Mouse (Mus musculus) hindbrain, embryonic 16.5 days (tissue): ENCODE measurements around the gene Ybx3. TPM values are rescaled to one million over a fixed set of nuclear protein-coding genes. Genes with fewer than 3 reads are reported as not detected.

Experiments used
- ATAC-seq: fragments of 200-750 bp; cut with Nextera tagmentation; 2 replicates; pipeline ENCODE4 v1.8.0; 2017; ENCODE audit warnings: moderate TSS enrichment, moderate library complexity
- H3K27ac ChIP-seq: fragments of 300-500 bp; sonication (generic); 2 replicates; pipeline ENCODE4 v1.5.1; 2014; ENCODE audit warnings: low read depth, mild to moderate bottlenecking, control low read depth, low read length, moderate library complexity
- H3K27me3 ChIP-seq: fragments of 300-500 bp; sonication (generic); replicated peaks from 2 replicates; pipeline ENCODE4 v1.6.1; 2014; ENCODE audit warnings: low read length; ENCODE audit not compliant: control insufficient read depth, insufficient read depth
- H3K36me3 ChIP-seq: fragments of 300-500 bp; sonication (generic); 2 replicates; pipeline ENCODE4 v1.6.1; 2014; ENCODE audit warnings: mild to moderate bottlenecking, low read length, moderate library complexity, mixed read lengths; ENCODE audit not compliant: control insufficient read depth, insufficient read depth
- H3K4me1 ChIP-seq: fragments of 300-500 bp; sonication (generic); 2 replicates; pipeline ENCODE4 v1.6.1; 2014; ENCODE audit warnings: low read depth, low read length; ENCODE audit not compliant: control insufficient read depth, insufficient read depth
- H3K4me2 ChIP-seq: fragments of 300-500 bp; sonication (generic); 2 replicates; pipeline ENCODE4 v1.6.1; 2014; ENCODE audit warnings: mild to moderate bottlenecking, low read length, control low read depth, moderate library complexity
- H3K4me3 ChIP-seq: fragments of 300-500 bp; sonication (generic); 2 replicates; pipeline ENCODE4 v1.5.1; 2014; ENCODE audit warnings: mild to moderate bottlenecking, low read length, control low read depth, moderate library complexity
- H3K9ac ChIP-seq: fragments of 300-500 bp; sonication (generic); 2 replicates; pipeline ENCODE4 v1.6.1; 2014; ENCODE audit warnings: low read depth, mild to moderate bottlenecking, control low read depth, low read length, moderate library complexity
- H3K9me3 ChIP-seq: fragments of 300-500 bp; sonication (generic); 2 replicates; pipeline ENCODE4 v1.6.1; 2014; ENCODE audit warnings: mild to moderate bottlenecking, low read length, moderate library complexity; ENCODE audit not compliant: control insufficient read depth
- WGBS: fragments of 180-500 bp; shearing (Covaris S2); extraction: QIAGEN DNeasy Blood & Tissue Kit; methylation state at CpG from one replicate; pipeline ENCODE4 v1.1.7; 2014; 5-methylcytosine and 5-hydroxymethylcytosine counted together
- polyA plus RNA-seq: library from polyadenylated mRNA; unstranded; fragments of >200 nt; fragmentation: Nextera tagmentation; extraction: Ambion mirVana; gene quantifications from 2 replicates; pipeline ENCODE4 v1.2.1, GENCODE M21; 2015

Gene Ybx3
- polyA plus RNA-seq, 1 experiment from 2014 or later, result 23.5 TPM

GRCm38 (mm10) chr6:131354913-131355312 is 33.4 kb downstream of the Ybx3 start:
- no peak for ATAC-seq
- Histone ChIP-seq H3K4me1 (peaks cover 5% of the 10 kb centered on the region; the same call in 1 of the 2 replicates), H3K27me3 (no peaks in the 10 kb centered on the region), H3K36me3 (no peaks in the 10 kb centered on the region), H3K4me2 (no peak overlapping the region), H3K4me3 (no peak overlapping the region), H3K9me3 (no peaks in the 10 kb centered on the region), H3K27ac (no peak overlapping the region), H3K9ac (no peak overlapping the region)
- 77% methylated on average over 4 of the region's 4 CpGs for WGBS

GRCm38 (mm10) chr6:131353352-131353919 is 34.8 kb downstream of the Ybx3 start, which contains the start of gene Styk1:
Styk1 (minus strand) TSS chr6:131353597.
- Histone ChIP-seq H3K9ac (peak within 1 kb of the TSS; percentile 57), H3K27me3 (no peaks in the 10 kb centered on the region), H3K4me1 (peaks cover 5% of the 10 kb centered on the region; the same call in 1 of the 2 replicates), H3K27ac (peak within 1 kb of the TSS; percentile 44; the same call in 1 of the 2 replicates), H3K36me3 (no peaks in the 10 kb centered on the region), H3K4me2 (peak within 1 kb of the TSS; percentile 85), H3K9me3 (no peaks in the 10 kb centered on the region), H3K4me3 (peak within 1 kb of the TSS; percentile 46)
- 2% methylated on average over 16 of the region's 16 CpGs for WGBS
- peak; percentile 97 for ATAC-seq

GRCm38 (mm10) chr6:131347026-131347425 is 41.2 kb downstream of the Ybx3 start:
- Histone ChIP-seq H3K9ac (no peak overlapping the region), H3K9me3 (no peaks in the 10 kb centered on the region), H3K4me1 (no peaks in the 10 kb centered on the region), H3K4me2 (no peak overlapping the region), H3K36me3 (no peaks in the 10 kb centered on the region), H3K4me3 (no peak overlapping the region), H3K27me3 (no peaks in the 10 kb centered on the region), H3K27ac (no peak overlapping the region)
- WGBS, result 92% methylated on average over 2 of the region's 2 CpGs
- no peak for ATAC-seq

GRCm38 (mm10) chr6:131344346-131344745 is 43.9 kb downstream of the Ybx3 start:
- ATAC-seq, result no peak
- Histone ChIP-seq H3K4me2 (no peak overlapping the region), H3K4me1 (no peaks in the 10 kb centered on the region), H3K9ac (no peak overlapping the region), H3K9me3 (no peaks in the 10 kb centered on the region), H3K27me3 (no peaks in the 10 kb centered on the region), H3K4me3 (no peak overlapping the region), H3K36me3 (no peaks in the 10 kb centered on the region), H3K27ac (no peak overlapping the region)
- WGBS, result 87% methylated on average over 7 of the region's 7 CpGs

- Histone ChIP-seq H3K4me1 (no peaks in the 10 kb centered on the region), H3K27ac (no peak overlapping the region), H3K9me3 (no peaks in the 10 kb centered on the region), H3K9ac (no peak overlapping the region), H3K27me3 (no peaks in the 10 kb centered on the region), H3K4me2 (no peak overlapping the region), H3K4me3 (no peak overlapping the region), H3K36me3 (no peaks in the 10 kb centered on the region)
- ATAC-seq, result no peak
- 77% methylated on average over 3 of the region's 3 CpGs for whole genome bisulfite sequencing
These were observed 48.2 kb downstream of the Ybx3 start for GRCm38 (mm10) chr6:131340082-131340481.

GRCm38 (mm10) chr6:131339309-131339708 is 49.0 kb downstream of the Ybx3 start:
- Histone ChIP-seq H3K36me3 (no peaks in the 10 kb centered on the region), H3K9me3 (no peaks in the 10 kb centered on the region), H3K27ac (no peak overlapping the region), H3K9ac (no peak overlapping the region), H3K4me1 (no peaks in the 10 kb centered on the region), H3K4me3 (no peak overlapping the region), H3K27me3 (no peaks in the 10 kb centered on the region), H3K4me2 (no peak overlapping the region)
- WGBS, result 89% methylated on average over 3 of the region's 3 CpGs
- no peak for ATAC-seq

- Histone ChIP-seq H3K9ac (no peak overlapping the region), H3K4me1 (no peaks in the 10 kb centered on the region), H3K4me3 (no peak overlapping the region), H3K27ac (no peak overlapping the region), H3K9me3 (no peaks in the 10 kb centered on the region), H3K36me3 (no peaks in the 10 kb centered on the region), H3K27me3 (no peaks in the 10 kb centered on the region), H3K4me2 (no peak overlapping the region)
- WGBS, result 82% methylated on average over 1 of the region's 1 CpGs
- ATAC-seq, result no peak
These were observed 49.5 kb downstream of the Ybx3 start for GRCm38 (mm10) chr6:131338787-131339186.

GRCm38 (mm10) chr6:131327076-131327475 is 61.2 kb downstream of the Ybx3 start:
- WGBS, result 91% methylated on average over 2 of the region's 2 CpGs
- H3K36me3 ChIP-seq, result no peaks in the 10 kb centered on the region
- no peaks in the 10 kb centered on the region for H3K9me3 ChIP-seq
- no peak for ATAC-seq
- H3K27me3 ChIP-seq, result no peaks in the 10 kb centered on the region
- no peak overlapping the region for H3K9ac ChIP-seq
- no peaks in the 10 kb centered on the region for H3K4me1 ChIP-seq
- H3K4me3 ChIP-seq, result no peak overlapping the region
- no peak overlapping the region for H3K27ac ChIP-seq
- no peak overlapping the region for H3K4me2 ChIP-seq

- Histone ChIP-seq H3K27ac (no peak overlapping the region), H3K9ac (no peak overlapping the region), H3K4me2 (no peak overlapping the region), H3K27me3 (no peaks in the 10 kb centered on the region), H3K9me3 (no peaks in the 10 kb centered on the region), H3K36me3 (no peaks in the 10 kb centered on the region), H3K4me1 (no peaks in the 10 kb centered on the region), H3K4me3 (no peak overlapping the region)
- WGBS, result 74% methylated on average over 3 of the region's 3 CpGs
- no peak for ATAC-seq
These were observed 66.2 kb downstream of the Ybx3 start for GRCm38 (mm10) chr6:131321854-131322639.
